Mouse (Mus musculus) lung, adult 18-20 months (tissue): ENCODE results near the gene Rpl18.
A peak's percentile ranks its signal among the peaks of the same experiment; 100 is the strongest.

Experiments used
- DNase-seq, 2 experiments: peaks; one replicate each; pipeline ENCODE4 v3.0.0; 2022; ENCODE audit warnings: mixed read lengths in 2 of 2

Gene Rpl18

DNA sequence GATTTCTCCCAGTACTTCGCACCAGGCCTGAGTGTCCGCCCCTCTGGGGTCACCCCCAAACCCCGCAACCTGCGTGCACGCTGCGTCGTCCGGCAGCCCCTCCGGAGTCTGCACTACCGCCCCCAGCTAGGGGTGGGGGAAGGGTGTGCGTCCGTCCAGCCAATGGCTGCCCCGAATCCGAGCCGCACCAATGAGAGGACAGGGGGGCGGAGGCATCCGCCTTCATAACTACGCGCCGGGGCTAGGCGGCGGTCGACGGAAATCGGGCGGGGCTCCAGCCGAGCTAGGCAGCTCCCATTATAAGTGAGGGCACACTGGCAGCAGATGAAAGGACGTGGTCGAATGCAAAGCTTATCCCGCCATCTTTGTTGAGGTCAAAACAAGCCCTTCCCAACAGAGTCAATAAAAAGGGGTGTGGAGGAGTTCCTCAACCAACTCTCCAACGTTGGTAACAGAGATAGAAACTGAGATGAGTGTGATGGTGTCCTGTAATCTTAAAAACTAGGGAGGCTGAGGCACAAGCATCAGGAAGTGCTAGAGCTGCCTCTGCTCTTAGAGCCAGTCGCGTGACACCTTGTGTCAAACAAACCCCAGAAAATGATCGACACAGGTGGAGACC, at the start of gene Rpl18:
Rpl18 (plus strand) TSS at position 368 of the 619 bp plus-strand sequence.
- DNase-seq = peak; percentile 99

DNA sequence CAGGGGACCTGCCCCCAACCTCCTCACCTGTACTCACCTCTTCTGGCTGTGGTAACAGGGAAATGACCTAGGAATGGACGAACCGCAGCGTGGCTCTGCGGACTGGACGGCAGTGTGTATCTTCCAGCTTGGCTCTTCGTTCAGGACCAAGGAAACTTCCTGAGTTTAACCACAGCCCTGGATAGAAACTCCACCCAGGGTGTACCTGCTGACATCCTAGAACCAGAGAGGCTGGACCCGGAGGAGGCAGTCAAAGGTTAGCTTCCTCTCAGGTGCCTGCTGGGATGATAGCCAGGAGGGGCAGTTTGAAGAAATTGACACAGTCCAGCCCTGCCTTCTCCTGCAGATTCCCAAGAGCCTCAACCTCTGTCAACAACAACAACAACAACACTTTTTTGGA, 49.1 kb upstream of the Rpl18 start, which contains the start of gene Fut2:
Fut2 (minus strand) TSS at position 234 of the 400 bp plus-strand sequence.
- DNase-seq = no peak

DNA sequence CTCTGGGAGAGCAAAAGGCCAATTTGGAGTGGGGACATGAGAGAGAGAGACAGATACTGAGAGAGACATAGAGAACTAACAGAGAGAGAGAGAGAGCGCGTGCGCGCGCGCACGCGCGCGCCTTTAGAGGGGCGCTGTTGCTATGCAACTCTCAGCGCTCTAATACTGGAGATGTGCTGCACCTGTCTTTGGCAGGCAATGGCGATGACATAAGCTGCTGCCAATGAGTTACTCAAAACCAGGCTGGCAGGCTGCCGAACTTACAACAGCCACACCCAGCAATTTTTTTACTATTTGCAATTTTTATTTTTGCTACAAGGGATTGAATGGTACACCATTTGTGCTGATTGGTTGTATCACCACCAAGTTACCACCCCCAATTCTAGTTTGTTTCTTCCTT, 47.5 kb upstream of the Rpl18 start:
- DNase-seq = no peak

DNA sequence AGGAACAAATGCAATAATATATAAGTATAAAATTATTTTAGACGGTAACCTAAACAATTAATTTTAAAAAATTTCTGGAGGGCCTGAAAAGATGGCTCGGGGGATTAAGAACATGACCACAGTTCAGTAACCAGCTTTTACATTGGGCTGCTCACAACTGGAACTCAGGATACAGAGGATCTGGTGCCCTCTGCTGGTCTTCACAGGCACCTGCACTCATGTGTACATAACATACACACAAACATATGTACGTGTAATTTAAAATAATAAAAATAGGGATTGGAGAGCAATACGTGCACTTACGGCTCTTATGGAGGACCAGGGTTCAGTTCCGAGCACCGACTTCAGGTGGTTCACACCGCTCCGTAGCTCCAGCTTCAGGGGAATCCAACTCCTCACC, 46.3 kb upstream of the Rpl18 start:
- DNase-seq = no peak

DNA sequence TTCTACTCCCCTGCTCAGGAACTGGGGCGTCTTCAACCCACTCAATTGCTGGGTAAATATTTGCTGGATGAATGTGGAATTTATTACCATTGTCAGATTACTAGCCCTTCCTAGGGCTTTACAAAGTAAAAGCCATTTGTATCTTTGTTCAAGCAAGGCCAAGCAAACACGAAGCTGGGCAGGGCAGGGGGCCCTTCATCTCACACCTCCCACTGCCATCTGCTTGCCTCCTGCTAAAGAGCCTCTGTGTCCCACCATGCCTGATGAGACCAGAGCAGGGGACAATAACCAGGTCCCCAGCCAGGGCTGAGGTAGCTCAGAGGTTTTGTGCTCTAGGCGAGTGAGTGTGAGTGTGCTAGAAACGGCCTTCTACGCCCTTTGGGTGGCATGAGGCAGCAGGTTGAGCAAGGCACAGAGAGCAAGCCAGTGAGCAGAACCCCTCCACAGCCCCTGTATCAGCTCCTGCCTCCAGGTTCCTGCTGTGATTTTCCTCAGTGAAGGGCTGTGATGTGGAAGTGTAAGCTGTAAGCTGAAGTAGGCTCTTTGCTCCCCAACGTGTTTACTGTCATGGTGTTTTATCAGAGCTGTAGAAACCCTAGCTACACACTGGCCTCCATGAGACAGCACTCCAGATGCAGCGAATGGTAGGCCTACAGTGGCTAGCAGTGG, 37.5 kb upstream of the Rpl18 start:
- DNase-seq = no peak

DNA sequence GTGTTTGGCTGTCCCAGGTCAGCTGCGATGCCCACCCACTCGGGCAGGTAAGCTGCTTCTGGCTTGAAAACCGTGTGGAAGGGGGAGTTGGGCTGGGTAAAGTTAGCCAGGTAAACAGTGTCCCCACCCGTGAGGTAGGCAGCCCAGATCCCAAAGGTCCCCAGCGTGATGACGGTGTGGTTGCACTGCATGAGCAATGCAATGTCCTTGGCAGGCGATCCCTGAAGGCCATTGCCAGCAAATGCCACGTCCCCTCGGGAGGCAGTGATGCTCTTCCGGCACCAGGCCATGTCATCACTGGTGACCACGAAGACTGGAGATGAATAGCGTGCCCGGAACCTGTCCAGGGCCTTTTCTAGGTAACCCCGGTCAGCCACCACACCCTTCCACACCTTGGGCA, 36.7 kb upstream of the Rpl18 start:
- DNase-seq = no peak

DNA sequence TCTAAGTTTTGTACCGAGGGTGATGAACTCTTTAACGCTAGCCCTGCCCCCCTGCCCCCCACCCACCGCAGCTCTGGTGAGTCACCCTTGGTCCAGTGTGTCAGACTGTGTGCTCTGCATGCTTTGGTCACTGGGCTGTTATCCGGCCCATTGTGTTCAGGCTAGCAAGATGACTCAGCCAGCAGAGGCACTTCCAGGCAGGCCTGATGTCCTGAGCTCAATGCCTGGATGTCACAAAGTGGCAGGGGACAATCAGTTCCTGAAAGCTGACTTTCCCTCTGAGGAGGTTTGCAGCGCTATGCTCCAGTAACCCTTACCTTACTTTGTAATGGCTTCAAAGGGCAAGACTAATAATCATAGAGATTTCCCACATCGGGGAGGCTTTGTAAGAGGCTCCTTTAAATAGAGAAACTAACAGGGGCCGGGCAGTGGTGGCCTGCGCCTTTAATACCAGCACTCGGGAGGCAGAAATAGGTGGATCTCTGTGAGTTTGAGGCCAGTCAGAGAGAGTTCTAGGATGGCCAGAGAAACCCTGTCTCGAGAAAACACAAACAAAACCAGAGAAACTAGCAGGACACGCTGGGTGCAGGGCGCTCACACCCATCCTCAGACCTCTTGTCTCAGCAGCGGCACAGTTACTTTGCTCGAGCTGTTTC, 35.2 kb upstream of the Rpl18 start:
- DNase-seq = peak; percentile 62 to 75

DNA sequence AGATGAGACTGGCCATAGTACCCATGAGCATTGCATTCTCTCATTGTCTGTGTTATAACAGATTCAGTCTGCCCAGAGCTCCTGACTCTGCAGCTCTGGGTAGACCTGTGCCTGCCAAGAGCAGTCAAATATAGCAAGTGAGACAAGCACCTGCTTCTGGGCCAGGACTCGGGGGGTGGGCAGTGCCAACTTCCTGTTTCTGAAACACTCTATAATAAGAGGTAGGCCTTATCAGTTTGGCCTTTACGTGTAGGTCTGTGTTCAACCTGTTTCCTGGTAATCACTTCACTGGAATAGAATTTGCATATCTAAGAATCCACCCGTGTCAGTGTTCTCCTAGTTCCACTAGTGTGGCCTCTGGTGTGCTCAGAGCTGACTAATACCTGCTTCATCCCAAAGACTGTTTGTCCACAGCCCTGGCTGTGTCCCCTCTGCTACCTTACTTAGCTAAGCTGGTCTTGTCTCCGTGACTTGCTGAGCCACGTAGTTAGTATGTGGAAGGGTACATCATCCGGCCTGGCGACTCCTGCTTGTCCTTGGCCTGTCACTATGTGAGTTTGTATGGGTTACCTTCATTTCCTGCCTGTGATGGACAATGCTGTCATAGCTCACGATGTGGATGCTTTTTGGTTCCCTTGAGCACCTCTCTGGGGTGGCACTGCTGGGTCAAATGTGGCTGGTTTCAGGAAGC, 34.1 kb upstream of the Rpl18 start:
- DNase-seq = peak; percentile 71 to 73

DNA sequence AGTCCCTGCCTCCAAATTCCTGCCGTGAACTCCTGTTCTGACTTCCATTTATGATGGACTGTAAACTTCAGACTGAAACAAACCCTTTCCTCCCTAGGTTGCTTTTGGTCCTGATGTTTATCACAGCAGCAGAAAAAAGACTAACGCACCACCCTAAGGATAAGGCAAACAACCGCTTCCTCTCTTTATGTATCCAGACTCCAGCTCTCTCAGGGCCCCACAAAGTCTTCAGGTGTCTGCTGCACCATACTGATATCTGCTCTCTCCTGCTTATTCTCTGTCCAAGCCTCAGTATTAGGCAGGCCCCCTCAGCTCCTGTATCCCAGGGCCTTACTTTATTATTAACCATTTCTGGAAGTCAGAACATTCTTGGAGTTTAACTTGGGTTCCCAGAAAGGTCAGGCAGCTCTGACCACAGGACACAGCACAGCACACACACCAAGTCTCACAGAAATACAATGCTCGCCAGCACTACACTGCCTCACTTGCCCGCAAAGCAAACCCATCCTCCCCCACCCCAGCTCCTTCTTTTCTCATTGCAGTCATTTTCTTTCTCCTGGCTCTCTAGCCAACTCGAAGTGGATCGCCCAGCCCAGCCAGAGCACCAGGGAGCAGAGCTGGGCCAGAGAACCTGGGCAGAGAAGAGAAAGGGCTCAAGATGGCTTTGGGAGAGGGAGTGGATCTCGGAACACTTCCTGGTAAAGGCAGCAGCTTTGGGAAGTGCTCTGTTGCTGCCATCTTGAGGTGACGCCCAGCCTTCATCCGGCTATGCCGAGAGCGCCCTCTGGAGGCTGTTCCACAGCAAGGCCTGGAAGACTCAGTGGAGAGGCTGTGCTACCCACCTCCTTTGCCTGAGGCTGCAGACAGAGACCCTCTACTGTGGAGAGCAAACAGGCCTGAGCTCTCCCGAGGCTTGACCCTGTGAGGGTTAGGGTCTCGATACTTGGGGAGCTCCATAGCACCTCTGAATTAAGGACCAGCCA, 32.8 kb upstream of the Rpl18 start:
- DNase-seq = peak; percentile 86 to 91

DNA sequence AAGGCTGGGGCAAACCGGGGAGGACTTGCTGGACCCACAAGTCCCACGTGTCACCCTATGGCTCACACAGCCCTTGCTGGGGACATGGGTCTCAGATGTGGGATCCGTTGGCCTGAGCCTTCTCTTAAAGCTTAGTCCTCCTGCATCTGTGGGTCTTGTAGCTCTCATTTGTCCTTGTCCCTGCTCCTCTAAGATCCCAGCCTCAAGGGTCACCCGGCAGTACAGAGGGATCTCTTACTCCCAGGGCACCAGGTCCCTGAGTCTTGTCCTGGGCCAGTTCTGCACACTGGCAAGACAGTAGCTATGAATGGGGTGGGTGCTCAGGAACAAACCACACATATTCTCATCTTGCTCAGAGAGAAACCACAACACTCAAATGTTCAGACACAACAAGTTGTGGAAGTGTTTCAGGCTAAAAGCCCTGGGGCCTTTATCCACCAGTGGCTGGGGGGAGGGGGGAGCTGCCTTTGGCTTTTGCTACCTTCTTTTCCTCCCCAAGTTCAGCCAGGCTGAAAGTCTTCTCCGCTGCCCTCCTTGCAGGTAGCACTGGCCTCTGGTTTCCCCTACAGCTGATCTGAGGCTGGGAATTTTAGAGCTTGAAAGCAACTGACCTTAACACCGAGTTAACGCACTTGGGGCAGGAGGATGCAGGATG, 31.7 kb upstream of the Rpl18 start, which contains the start of gene Ntn5:
Ntn5 (plus strand) TSS at position 627 of the 655 bp plus-strand sequence.
- DNase-seq = no peak

DNA sequence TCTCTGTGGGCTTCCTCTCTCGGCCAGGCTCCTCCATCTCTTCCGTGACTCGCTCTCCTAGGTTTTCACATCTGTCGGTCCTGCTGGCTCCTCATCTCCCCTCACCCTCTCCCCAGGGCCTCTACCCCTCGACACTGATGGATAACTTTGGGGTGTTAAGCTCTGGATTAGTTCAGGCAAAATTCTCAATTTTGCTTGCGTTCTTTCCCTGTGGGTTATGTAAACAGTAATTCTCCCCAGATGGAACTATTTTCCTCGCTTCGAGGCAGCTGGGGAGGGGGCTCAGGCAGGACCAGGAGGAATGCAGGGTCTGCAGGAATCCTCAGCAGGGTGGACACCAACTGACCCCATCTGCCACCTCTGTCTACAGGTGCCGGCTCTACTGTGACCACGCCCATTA, 29.4 kb upstream of the Rpl18 start:
- DNase-seq = no peak

DNA sequence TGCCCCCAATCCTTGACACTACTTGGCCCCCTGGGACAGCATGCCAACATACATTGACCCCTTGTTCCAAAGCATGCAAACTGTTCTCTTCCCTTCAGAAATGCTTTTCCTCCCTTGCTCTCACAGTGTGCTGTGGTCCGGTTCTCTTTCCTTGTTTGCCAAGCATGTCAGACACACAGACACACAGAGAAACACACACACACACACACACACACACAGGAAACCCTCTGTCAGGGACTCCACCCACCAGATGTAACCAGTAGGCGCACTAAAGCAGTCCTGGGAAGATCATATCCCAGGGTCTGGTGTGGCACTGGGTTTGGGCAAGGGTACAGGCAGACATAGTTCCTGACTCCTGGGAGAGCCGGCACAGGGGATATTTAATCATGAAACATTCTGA, 28.4 kb upstream of the Rpl18 start:
- DNase-seq = no peak

DNA sequence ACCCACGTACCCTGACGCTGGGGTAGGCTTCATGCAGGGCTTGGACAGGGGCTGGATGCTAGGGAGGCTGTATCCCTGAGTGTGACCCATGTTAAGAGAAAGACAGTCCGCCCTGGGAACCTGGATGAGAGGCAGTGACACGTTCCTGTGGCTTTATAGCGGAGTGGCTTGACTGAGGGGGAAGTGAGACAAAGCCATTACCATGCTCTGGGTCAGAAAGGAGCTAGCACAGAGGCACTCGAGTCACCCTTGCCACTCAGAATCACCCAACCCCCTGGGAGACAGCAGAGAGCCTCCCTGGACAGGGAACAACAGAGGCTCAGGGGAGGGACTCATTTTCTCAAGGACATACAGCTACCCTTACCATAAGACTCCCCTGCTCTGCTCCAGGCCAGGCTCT, 26.2 kb upstream of the Rpl18 start:
- DNase-seq = no peak

DNA sequence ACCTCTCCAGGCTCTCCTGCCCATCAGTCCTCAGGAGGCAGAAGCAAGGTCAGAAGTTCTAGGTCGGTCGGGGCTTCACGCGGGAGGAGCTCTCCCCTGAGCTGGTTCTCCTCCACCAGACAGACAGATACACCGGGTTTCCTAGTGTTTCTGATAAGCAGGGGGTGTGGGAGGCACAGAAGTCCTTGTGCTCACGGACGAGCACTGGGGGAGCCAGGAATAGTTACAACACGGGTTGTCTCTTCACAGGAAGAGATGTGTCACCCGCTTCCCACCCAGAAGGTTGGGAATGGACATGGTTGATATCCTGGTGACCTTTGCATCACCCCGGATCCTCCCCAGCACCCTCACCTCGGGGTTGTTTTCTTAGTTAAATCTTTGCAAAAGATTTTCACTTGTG, 25.5 kb upstream of the Rpl18 start:
- no peak for DNase-seq

DNA sequence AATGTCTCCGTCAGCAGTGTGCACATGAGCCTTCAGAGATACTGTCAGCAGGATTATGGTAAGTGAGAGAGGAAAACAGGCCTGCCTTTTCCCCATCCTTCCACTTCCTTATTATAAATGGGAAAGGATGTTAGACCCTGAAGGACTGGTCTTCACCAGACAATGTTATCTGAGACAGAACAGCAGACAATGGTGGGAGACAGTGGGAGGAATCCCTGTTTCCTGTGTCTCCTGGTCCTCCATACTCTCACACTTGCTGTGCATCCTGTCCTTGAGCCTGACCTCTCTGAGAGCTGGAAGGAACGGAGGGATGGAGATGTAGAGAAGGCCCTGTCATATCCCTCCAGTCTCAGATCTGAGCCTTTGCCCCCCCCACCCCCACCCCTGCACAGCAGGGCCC, 22.9 kb upstream of the Rpl18 start:
- no peak for DNase-seq

DNA sequence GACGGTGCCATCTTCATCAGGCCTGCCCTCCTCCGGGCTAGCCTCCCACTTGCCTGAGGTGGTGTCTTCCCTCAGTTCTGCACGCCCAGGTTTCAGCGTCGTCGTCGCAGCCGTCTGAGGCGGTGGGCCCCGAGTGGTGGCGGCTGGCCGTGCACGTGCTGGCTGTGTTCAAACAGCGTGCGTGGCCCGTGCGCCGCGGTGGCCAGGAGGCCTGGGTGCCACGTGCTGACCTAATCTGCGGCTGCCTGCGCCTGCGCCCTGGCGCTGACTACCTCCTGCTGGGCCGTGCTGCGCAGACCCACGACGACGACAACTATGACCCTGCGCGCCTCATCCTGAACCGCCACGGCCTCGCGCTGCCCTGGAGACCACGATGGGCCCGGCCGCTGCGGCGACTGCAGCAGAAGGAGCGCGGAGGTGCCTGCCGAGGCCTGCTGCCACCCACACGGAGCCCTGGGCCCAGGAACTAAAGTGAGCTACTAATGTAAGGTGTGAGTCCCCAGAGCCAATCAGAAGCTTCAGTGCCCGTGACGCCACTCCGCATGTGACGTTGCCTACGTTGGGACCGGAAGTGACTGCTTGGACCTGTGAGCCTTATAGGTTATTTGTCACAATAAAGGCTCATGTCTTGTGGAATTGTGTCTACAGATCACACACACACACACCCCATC, 21.2 kb upstream of the Rpl18 start, which contains the start of gene Sec1:
Sec1 (minus strand) TSS at position 482 of the 671 bp plus-strand sequence.
- no peak for DNase-seq

DNA sequence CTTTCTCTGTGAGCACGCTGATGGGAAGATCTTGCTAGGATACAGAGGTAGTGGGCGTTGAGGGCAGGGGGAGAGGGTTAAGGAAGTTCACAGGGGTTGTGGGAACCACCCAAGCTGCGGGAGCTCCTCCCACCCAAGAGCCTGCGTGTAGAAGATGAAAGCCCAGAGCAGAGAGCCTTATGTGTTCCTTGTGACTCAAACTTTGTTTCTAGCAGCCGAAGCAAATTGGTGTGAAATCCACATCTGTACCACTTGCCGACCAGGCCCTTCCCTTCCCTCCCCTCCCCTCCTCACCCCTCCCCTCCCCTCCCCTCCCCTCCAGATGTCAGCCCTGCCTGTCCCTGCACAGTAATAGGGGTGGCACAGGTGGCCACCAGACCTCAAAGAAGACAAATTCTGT, 20.2 kb upstream of the Rpl18 start:
- no peak for DNase-seq

DNA sequence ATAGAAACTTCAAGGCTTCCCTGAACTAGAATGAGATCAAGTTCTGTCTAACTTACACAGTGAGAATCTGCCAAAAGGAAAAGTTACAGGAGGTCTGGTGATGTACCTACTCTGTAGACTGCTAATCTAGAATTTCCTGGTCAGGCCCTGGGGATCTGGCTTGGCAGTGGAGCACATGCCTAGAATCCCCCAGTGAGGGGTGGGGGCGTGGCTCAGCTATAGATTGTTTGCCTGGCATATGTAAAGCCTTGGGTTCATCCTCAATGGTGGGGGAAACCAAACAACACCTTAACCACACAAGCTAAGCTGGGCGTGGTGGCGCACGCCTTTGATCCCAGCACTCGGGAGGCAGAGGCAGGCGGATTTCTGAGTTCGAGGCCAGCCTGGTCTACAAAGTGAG, 17.4 kb upstream of the Rpl18 start:
- no peak for DNase-seq

DNA sequence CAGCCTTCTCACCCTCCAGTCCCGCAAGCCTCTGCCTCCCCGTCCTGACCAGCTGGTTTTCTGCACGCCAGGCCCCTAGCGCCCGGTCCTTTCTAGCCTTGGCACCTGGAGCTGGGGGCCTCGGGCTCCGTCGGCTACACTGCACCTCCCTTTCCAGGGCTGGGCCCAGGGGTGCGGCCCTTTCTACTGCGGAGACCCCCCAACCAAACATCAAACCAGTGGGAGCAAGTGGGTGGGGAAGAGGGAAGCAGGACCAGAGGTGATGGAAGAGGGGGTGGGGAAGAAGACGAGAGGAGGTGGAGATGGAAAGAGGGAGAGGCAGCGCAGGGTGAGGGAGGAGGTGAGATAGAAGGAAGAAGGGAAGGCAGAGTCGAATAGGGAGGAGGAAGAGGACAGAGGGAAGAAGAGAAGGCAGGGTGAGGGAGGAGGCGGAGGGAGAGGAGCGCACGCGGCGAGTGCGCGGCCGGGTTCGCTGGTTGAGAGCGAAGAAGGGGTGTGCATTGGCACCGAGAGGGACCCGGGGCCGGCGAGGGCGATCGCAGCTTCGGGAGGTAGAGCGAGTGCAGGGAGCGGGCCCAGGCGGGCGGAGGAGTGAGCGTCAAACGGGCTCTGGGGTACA, 15.6 kb upstream of the Rpl18 start, which contains the start of gene Car11:
Car11 (plus strand) TSS at position 321 of the 619 bp plus-strand sequence.
- no peak for DNase-seq

DNA sequence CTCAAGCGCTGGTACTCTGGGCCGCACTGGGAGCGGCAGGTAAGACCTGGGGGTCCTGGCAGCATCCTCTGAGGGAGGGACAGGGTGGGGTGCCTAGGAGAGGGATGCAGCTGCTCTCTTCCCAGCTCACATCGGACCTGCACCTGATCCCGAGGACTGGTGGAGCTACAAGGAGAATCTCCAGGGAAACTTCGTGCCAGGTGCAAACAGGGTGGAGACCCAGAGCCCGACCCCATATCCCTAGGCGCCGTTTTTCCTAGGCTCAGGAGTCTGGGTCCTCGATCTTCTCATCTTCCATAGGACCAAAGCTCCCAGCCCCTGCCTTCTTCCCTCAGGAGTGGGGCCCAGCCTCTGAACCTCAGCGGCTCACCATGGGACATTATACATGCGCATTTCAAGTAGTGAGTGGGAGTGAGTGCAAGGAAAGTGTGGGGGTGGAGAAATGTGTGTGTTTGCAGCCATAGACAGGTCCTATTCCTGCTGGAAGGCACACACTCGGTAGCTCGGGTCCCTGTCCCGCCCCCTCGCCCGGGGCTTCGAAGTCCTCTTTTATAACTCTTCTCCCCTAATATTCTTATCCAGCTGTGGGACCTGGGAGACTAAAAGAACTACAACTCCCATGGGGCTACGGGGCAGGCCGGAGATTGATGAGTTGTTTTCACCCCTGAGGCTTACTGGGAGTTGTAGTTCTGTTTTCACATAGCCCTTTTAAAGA, 14.8 kb upstream of the Rpl18 start:
- peak; percentile 83 to 84 for DNase-seq
